Mouse (Mus musculus) spleen, adult 2 months (tissue): Measurements from ENCODE around the gene Nudt12.

ENCODE experiments used
- CTCF ChIP-seq: fragments of 200-500 bp; IDR thresholded peaks from 2 replicates; pipeline ENCODE4 v1.5.1; 2011; ENCODE audit warnings: mild to moderate bottlenecking, inconsistent platforms; ENCODE audit not compliant: insufficient read depth, insufficient read length, insufficient replicate concordance; ENCODE audit errors: extremely low read depth
- POLR2A ChIP-seq: fragments of 200-500 bp; IDR thresholded peaks from 2 replicates; pipeline ENCODE4 v1.6.1; 2011; ENCODE audit warnings: low read depth, low read length, inconsistent platforms

DNA sequence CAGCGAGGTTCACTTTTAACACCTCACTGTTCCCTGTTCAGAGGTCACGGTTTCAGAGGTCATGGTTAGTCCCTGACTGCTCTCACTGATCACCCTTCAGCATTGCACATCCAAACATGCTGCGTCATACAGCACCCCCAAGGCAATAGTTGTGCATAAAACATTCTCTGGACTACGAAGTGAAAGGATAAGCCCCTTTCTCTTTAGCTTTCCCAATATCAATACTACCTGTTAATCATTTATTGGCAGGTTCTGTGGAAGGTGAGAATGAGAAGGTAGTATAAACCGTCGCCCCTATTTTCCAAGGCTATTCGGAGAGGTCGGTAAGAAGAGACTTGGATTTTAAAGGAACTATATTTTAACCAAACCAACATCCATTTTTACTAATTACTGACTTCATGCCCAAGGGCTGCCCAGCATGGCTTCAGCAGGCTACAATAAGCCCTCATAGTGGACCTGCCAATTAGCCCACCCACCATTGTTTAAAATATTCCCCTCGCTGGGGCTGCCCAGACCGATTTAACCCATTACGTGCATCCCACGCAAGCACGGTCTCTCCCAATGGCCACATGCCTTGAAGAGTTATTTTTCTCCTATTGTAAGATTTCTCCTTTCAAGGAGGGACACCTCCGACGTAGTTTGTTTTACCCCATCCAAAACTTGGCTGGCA, 616 bp downstream of the Nudt12 start:
- TF ChIP-seq CTCF (no peak), POLR2A (no peak)
